Mouse (Mus musculus): Measurements from ENCODE around the gene Pnisr. TPM values are rescaled to one million over a fixed set of nuclear protein-coding genes. Genes with fewer than 3 reads are reported as not detected.

The Pnisr gene
- polyA plus RNA-seq (2015; fragmentation: Nextera tagmentation; extraction: Ambion mirVana), result 192 and 209 TPM in 2 replicates

GRCm38 (mm10) chr4:21847481-21848286 lies at the start of gene Pnisr:
Gene Pnisr (plus strand): TSS chr4:21847583.
- Histone ChIP-seq H3K4me1 (peaks cover 28% of the 10 kb centered on the region), H3K4me2 (peak within 1 kb of the TSS; percentile 57), H3K4me3 (peak within 1 kb of the TSS; percentile 92), H3K36me3 (replicated peaks) (no peaks in the 10 kb centered on the region), H3K27me3 (replicated peaks) (no peaks in the 10 kb centered on the region), H3K9ac (peak within 1 kb of the TSS; percentile 92), H3K9me3 (no peaks in the 10 kb centered on the region), H3K27ac (peak within 1 kb of the TSS; percentile 98)
- peak; percentile 99 for ATAC-seq (replicated peaks)
- WGBS, result under 1% methylated on average over 50 of the region's 50 CpGs

- no peak for ATAC-seq (replicated peaks)
- 86% methylated on average over 1 of the region's 1 CpGs for WGBS
- H3K4me3 ChIP-seq, result no peak overlapping the region
- H3K36me3 ChIP-seq (replicated peaks), result peaks cover 22% of the 10 kb centered on the region; the same call in 1 of the 2 replicates
- no peak overlapping the region for H3K27ac ChIP-seq
- H3K27me3 ChIP-seq (replicated peaks), result no peaks in the 10 kb centered on the region
- H3K9ac ChIP-seq, result no peak overlapping the region
- H3K4me2 ChIP-seq, result no peak overlapping the region
- no peaks in the 10 kb centered on the region for H3K9me3 ChIP-seq
- H3K4me1 ChIP-seq, result no peaks in the 10 kb centered on the region
Measured at GRCm38 (mm10) chr4:21801013-21801412, 46.4 kb upstream of the Pnisr start.

GRCm38 (mm10) chr4:21801620-21802019 lies 45.8 kb upstream of the Pnisr start:
- H3K9me3 ChIP-seq, result no peaks in the 10 kb centered on the region
- H3K27ac ChIP-seq, result no peak overlapping the region
- H3K9ac ChIP-seq, result no peak overlapping the region
- H3K4me3 ChIP-seq, result no peak overlapping the region
- 89% methylated on average over 2 of the region's 2 CpGs for WGBS
- no peak for ATAC-seq (replicated peaks)
- no peaks in the 10 kb centered on the region for H3K27me3 ChIP-seq (replicated peaks)
- H3K36me3 ChIP-seq (replicated peaks), result peaks cover 22% of the 10 kb centered on the region; the same call in 1 of the 2 replicates
- H3K4me1 ChIP-seq, result no peaks in the 10 kb centered on the region
- no peak overlapping the region for H3K4me2 ChIP-seq

GRCm38 (mm10) chr4:21807204-21807603 lies 40.2 kb upstream of the Pnisr start:
- no peak overlapping the region for H3K4me3 ChIP-seq
- H3K36me3 ChIP-seq (replicated peaks), result peaks cover 10% of the 10 kb centered on the region; the same call in 1 of the 2 replicates
- H3K4me1 ChIP-seq, result no peaks in the 10 kb centered on the region
- no peaks in the 10 kb centered on the region for H3K9me3 ChIP-seq
- ATAC-seq (replicated peaks), result no peak
- no peak overlapping the region for H3K9ac ChIP-seq
- H3K27ac ChIP-seq, result no peak overlapping the region
- no peak overlapping the region for H3K4me2 ChIP-seq
- 43% methylated on average over 5 of the region's 5 CpGs for WGBS
- no peaks in the 10 kb centered on the region for H3K27me3 ChIP-seq (replicated peaks)

GRCm38 (mm10) chr4:21810608-21811007 lies 36.8 kb upstream of the Pnisr start:
- no peaks in the 10 kb centered on the region for H3K27me3 ChIP-seq (replicated peaks)
- H3K9me3 ChIP-seq, result no peaks in the 10 kb centered on the region
- no peak for ATAC-seq (replicated peaks)
- no peak overlapping the region for H3K4me3 ChIP-seq
- no peak overlapping the region for H3K27ac ChIP-seq
- peaks cover 1% of the 10 kb centered on the region; the same call in 1 of the 2 replicates for H3K36me3 ChIP-seq (replicated peaks)
- H3K4me2 ChIP-seq, result no peak overlapping the region
- WGBS, result 95% methylated on average over 3 of the region's 3 CpGs
- H3K4me1 ChIP-seq, result no peaks in the 10 kb centered on the region
- H3K9ac ChIP-seq, result no peak overlapping the region

- H3K9me3 ChIP-seq, result no peaks in the 10 kb centered on the region
- H3K27me3 ChIP-seq (replicated peaks), result no peaks in the 10 kb centered on the region
- H3K4me1 ChIP-seq, result no peaks in the 10 kb centered on the region
- no peak overlapping the region for H3K9ac ChIP-seq
- no peak for ATAC-seq (replicated peaks)
- peaks cover 8% of the 10 kb centered on the region; the same call in 1 of the 2 replicates for H3K36me3 ChIP-seq (replicated peaks)
- WGBS, result 95% methylated on average over 6 of the region's 6 CpGs
- no peak overlapping the region for H3K4me3 ChIP-seq
- H3K27ac ChIP-seq, result no peak overlapping the region
- no peak overlapping the region for H3K4me2 ChIP-seq
Measured at GRCm38 (mm10) chr4:21812635-21813034, 34.7 kb upstream of the Pnisr start.

GRCm38 (mm10) chr4:21814029-21814428 lies 33.4 kb upstream of the Pnisr start:
- no peak overlapping the region for H3K27ac ChIP-seq
- H3K9me3 ChIP-seq, result no peaks in the 10 kb centered on the region
- no peak overlapping the region for H3K9ac ChIP-seq
- no peak overlapping the region for H3K4me3 ChIP-seq
- peaks cover 8% of the 10 kb centered on the region; the same call in 1 of the 2 replicates for H3K36me3 ChIP-seq (replicated peaks)
- no peaks in the 10 kb centered on the region for H3K4me1 ChIP-seq
- ATAC-seq (replicated peaks), result peak; percentile 93
- 37% methylated on average over 2 of the region's 2 CpGs for WGBS
- no peak overlapping the region for H3K4me2 ChIP-seq
- H3K27me3 ChIP-seq (replicated peaks), result no peaks in the 10 kb centered on the region

GRCm38 (mm10) chr4:21826616-21827015 lies 20.8 kb upstream of the Pnisr start:
- Histone ChIP-seq H3K36me3 (replicated peaks) (peaks cover 9% of the 10 kb centered on the region; the same call in 1 of the 2 replicates), H3K9ac (no peak overlapping the region), H3K9me3 (no peaks in the 10 kb centered on the region), H3K4me1 (no peaks in the 10 kb centered on the region), H3K27ac (no peak overlapping the region), H3K27me3 (replicated peaks) (no peaks in the 10 kb centered on the region), H3K4me3 (no peak overlapping the region), H3K4me2 (no peak overlapping the region)
- WGBS, result 89% methylated on average over 2 of the region's 2 CpGs
- ATAC-seq (replicated peaks), result no peak

GRCm38 (mm10) chr4:21832844-21833243 lies 14.5 kb upstream of the Pnisr start:
- WGBS, result 94% methylated on average over 8 of the region's 8 CpGs
- Histone ChIP-seq H3K9ac (no peak overlapping the region), H3K27ac (no peak overlapping the region), H3K4me2 (no peak overlapping the region), H3K4me3 (no peak overlapping the region), H3K9me3 (no peaks in the 10 kb centered on the region), H3K4me1 (no peaks in the 10 kb centered on the region), H3K36me3 (replicated peaks) (0 out of 2 replicates have a peak, but pooled peaks cover 8% of the 10 kb centered on the region), H3K27me3 (replicated peaks) (no peaks in the 10 kb centered on the region)
- no peak for ATAC-seq (replicated peaks)

GRCm38 (mm10) chr4:21848287-21848630 lies 876 bp downstream of the Pnisr start:
- no peaks in the 10 kb centered on the region for H3K36me3 ChIP-seq (replicated peaks)
- H3K4me3 ChIP-seq, result peak overlapping the region; percentile 92
- peak overlapping the region; percentile 92 for H3K9ac ChIP-seq
- H3K4me1 ChIP-seq, result peaks cover 31% of the 10 kb centered on the region
- peak overlapping the region; percentile 57 for H3K4me2 ChIP-seq
- under 1% methylated on average over 24 of the region's 24 CpGs for WGBS
- ATAC-seq (replicated peaks), result peak; percentile 93
- peak overlapping the region; percentile 98 for H3K27ac ChIP-seq
- H3K9me3 ChIP-seq, result no peaks in the 10 kb centered on the region
- no peaks in the 10 kb centered on the region for H3K27me3 ChIP-seq (replicated peaks)

GRCm38 (mm10) chr4:21857481-21857880 lies 10.1 kb downstream of the Pnisr start:
- H3K27me3 ChIP-seq (replicated peaks), result no peaks in the 10 kb centered on the region
- no peaks in the 10 kb centered on the region for H3K9me3 ChIP-seq
- 0 out of 2 replicates have a peak, but pooled peaks cover 3% of the 10 kb centered on the region for H3K4me1 ChIP-seq
- 71% methylated on average over 1 of the region's 1 CpGs for WGBS
- ATAC-seq (replicated peaks), result no peak
- H3K4me3 ChIP-seq, result no peak overlapping the region
- H3K9ac ChIP-seq, result no peak overlapping the region
- H3K27ac ChIP-seq, result no peak overlapping the region
- H3K4me2 ChIP-seq, result no peak overlapping the region
- H3K36me3 ChIP-seq (replicated peaks), result peaks cover 23% of the 10 kb centered on the region

GRCm38 (mm10) chr4:21865226-21865625 lies 17.8 kb downstream of the Pnisr start:
- WGBS, result 92% methylated on average over 1 of the region's 1 CpGs
- Histone ChIP-seq H3K27me3 (replicated peaks) (no peaks in the 10 kb centered on the region), H3K36me3 (replicated peaks) (peaks cover 45% of the 10 kb centered on the region), H3K9me3 (no peaks in the 10 kb centered on the region), H3K4me2 (no peak overlapping the region), H3K4me3 (no peak overlapping the region), H3K27ac (no peak overlapping the region), H3K9ac (no peak overlapping the region), H3K4me1 (no peaks in the 10 kb centered on the region)
- ATAC-seq (replicated peaks), result no peak

GRCm38 (mm10) chr4:21878776-21879175 lies 31.4 kb downstream of the Pnisr start:
- ATAC-seq (replicated peaks), result no peak
- no peak overlapping the region for H3K9ac ChIP-seq

More at GRCm38 (mm10) chr4:21878776-21879175, 31.4 kb downstream of the Pnisr start:
- Histone ChIP-seq H3K4me2 (peak overlapping the region; percentile 68), H3K4me1 (peaks cover 5% of the 10 kb centered on the region; the same call in 1 of the 2 replicates), H3K9me3 (no peaks in the 10 kb centered on the region), H3K27ac (no peak overlapping the region), H3K4me3 (peak overlapping the region; percentile 87), H3K36me3 (replicated peaks) (peaks cover 10% of the 10 kb centered on the region), H3K27me3 (replicated peaks) (no peaks in the 10 kb centered on the region)
- WGBS, result 31% methylated on average over 6 of the region's 6 CpGs
